Mouse (Mus musculus) hindbrain, embryonic 13.5 days (tissue): ENCODE data around the gene Rbm15. TPM values are rescaled to one million over a fixed set of nuclear protein-coding genes. Genes with fewer than 3 reads are reported as not detected.

Experiments used
- ATAC-seq: fragments of 200-750 bp; cut with Nextera tagmentation; 2 replicates; pipeline ENCODE4 v1.8.0; 2017; ENCODE audit warnings: moderate TSS enrichment; ENCODE audit not compliant: low FRiP score
- H3K27ac ChIP-seq: fragments of 300-500 bp; sonication (generic); 2 replicates; pipeline ENCODE4 v1.5.1; 2015; ENCODE audit warnings: inconsistent platforms, mild to moderate bottlenecking, moderate library complexity
- H3K27me3 ChIP-seq: fragments of 300-500 bp; sonication (generic); 2 replicates; pipeline ENCODE4 v1.6.1; 2015; ENCODE audit warnings: mild to moderate bottlenecking, inconsistent platforms
- H3K36me3 ChIP-seq: fragments of 300-500 bp; sonication (generic); 2 replicates; pipeline ENCODE4 v1.6.1; 2015; ENCODE audit warnings: mild to moderate bottlenecking, inconsistent platforms
- H3K4me1 ChIP-seq: fragments of 300-500 bp; sonication (generic); replicated peaks from 2 replicates; pipeline ENCODE4 v1.6.1; 2015; ENCODE audit warnings: inconsistent platforms
- H3K4me2 ChIP-seq: fragments of 300-500 bp; sonication (generic); 2 replicates; pipeline ENCODE4 v1.6.1; 2015; ENCODE audit warnings: inconsistent platforms, mild to moderate bottlenecking, moderate library complexity
- H3K4me3 ChIP-seq: fragments of 300-500 bp; sonication (generic); 2 replicates; pipeline ENCODE4 v1.5.1; 2015; ENCODE audit warnings: mild to moderate bottlenecking, inconsistent platforms
- H3K9ac ChIP-seq: fragments of 300-500 bp; sonication (generic); 2 replicates; pipeline ENCODE4 v1.6.1; 2015; ENCODE audit warnings: mild to moderate bottlenecking, inconsistent platforms
- H3K9me3 ChIP-seq: fragments of 300-500 bp; sonication (generic); 2 replicates; pipeline ENCODE4 v1.6.1; 2016; ENCODE audit warnings: inconsistent platforms
- WGBS: fragments of 180-500 bp; shearing (Covaris S2); methylation state at CpG from one replicate; pipeline ENCODE4 v1.1.7; 2015; 5-methylcytosine and 5-hydroxymethylcytosine counted together
- polyA plus RNA-seq: library from polyadenylated mRNA; unstranded; fragments of >200 nt; fragmentation: Nextera tagmentation; extraction: Ambion mirVana; gene quantifications from 2 replicates; pipeline ENCODE4 v1.2.1, GENCODE M21; 2015

The Rbm15 gene
- polyA plus RNA-seq, 1 experiment from 2014 or later, result 9.5 TPM

- H3K4me2 ChIP-seq, result no peak overlapping the region
- peaks cover 6% of the 10 kb centered on the region for H3K4me1 ChIP-seq
- H3K9ac ChIP-seq, result no peak overlapping the region
- ATAC-seq, result no peak
- 93% methylated on average over 6 of the region's 6 CpGs for WGBS
- H3K4me3 ChIP-seq, result no peak overlapping the region
- no peak overlapping the region for H3K27ac ChIP-seq
- peaks cover 34% of the 10 kb centered on the region for H3K27me3 ChIP-seq
- no peaks in the 10 kb centered on the region for H3K36me3 ChIP-seq
- no peaks in the 10 kb centered on the region for H3K9me3 ChIP-seq
Observed at GRCm38 (mm10) chr3:107355618-107356260, 22.3 kb upstream of the Rbm15 start.

- Histone ChIP-seq H3K4me1 (no peaks in the 10 kb centered on the region), H3K4me2 (no peak overlapping the region), H3K9ac (0 out of 2 replicates have a peak overlapping the region, but pooled peaks have one; percentile 43), H3K9me3 (no peaks in the 10 kb centered on the region), H3K27ac (no peak overlapping the region), H3K36me3 (no peaks in the 10 kb centered on the region), H3K4me3 (no peak overlapping the region), H3K27me3 (peaks cover 27% of the 10 kb centered on the region)
- WGBS, result 76% methylated on average over 3 of the region's 3 CpGs
- no peak for ATAC-seq
Observed at GRCm38 (mm10) chr3:107351706-107352105, 18.2 kb upstream of the Rbm15 start.

- Histone ChIP-seq H3K4me1 (0 out of 2 replicates have a peak, but pooled peaks cover 3% of the 10 kb centered on the region), H3K4me3 (no peak overlapping the region), H3K27me3 (peaks cover 12% of the 10 kb centered on the region; the same call in 1 of the 2 replicates), H3K36me3 (no peaks in the 10 kb centered on the region), H3K27ac (no peak overlapping the region), H3K4me2 (no peak overlapping the region), H3K9me3 (no peaks in the 10 kb centered on the region), H3K9ac (no peak overlapping the region)
- WGBS, result 72% methylated on average over 3 of the region's 3 CpGs
- no peak for ATAC-seq
Observed at GRCm38 (mm10) chr3:107349006-107349405, 15.5 kb upstream of the Rbm15 start.

DNA sequence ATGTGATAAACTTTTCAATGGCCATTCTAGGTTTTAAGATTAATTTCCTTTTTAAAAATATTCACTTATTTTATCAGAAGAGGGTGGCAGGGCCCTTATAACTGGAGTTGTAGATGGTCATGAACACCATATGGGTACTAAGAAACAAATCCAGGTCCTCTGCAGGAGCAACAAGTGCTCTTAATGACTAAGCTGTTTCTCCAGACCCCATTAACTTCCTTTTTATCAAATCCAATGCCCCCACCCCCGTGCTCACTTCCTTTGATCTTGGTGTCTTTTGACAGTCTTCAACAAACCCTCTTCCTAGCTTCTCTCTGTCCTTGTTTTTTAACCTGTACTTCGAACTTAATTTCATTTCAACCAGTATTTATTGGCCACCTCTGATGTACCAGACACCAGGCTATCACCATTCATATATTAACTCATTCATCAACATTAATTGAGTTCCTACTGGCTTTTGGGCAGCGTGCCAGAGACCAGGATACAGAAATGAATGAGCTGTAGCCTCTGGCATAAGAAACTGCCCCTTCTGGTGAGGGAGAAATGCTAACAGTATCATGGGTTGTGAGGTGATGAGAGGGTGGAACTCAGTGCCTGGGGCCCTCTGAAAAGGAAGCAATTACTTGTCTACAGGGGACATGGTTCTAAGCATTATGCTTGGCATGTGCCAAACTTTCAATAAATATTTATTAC, 11.7 kb upstream of the Rbm15 start:
- 38% methylated on average over 3 of the region's 3 CpGs for whole genome bisulfite sequencing
- peak; percentile 52; the same call in 1 of the 2 replicates for ATAC-seq

GRCm38 (mm10) chr3:107343971-107344370, 10.5 kb upstream of the Rbm15 start:
- H3K9me3 ChIP-seq, result no peaks in the 10 kb centered on the region
- 0 out of 2 replicates have a peak, but pooled peaks cover 3% of the 10 kb centered on the region for H3K4me1 ChIP-seq
- H3K4me2 ChIP-seq, result no peak overlapping the region
- no peak overlapping the region for H3K27ac ChIP-seq
- no peak for ATAC-seq
- no peak overlapping the region for H3K4me3 ChIP-seq
- H3K36me3 ChIP-seq, result no peaks in the 10 kb centered on the region
- H3K9ac ChIP-seq, result no peak overlapping the region
- 64% methylated on average over 3 of the region's 3 CpGs for WGBS
- H3K27me3 ChIP-seq, result 0 out of 2 replicates have a peak, but pooled peaks cover 6% of the 10 kb centered on the region

More for the DNA sequence above, 11.7 kb upstream of the Rbm15 start:
- Histone ChIP-seq H3K4me2 (no peak overlapping the region), H3K9ac (no peak overlapping the region), H3K27ac (no peak overlapping the region), H3K27me3 (0 out of 2 replicates have a peak, but pooled peaks cover 6% of the 10 kb centered on the region), H3K36me3 (no peaks in the 10 kb centered on the region), H3K4me1 (0 out of 2 replicates have a peak, but pooled peaks cover 3% of the 10 kb centered on the region), H3K4me3 (no peak overlapping the region), H3K9me3 (no peaks in the 10 kb centered on the region)

- peaks cover 31% of the 10 kb centered on the region for H3K4me1 ChIP-seq
- peak overlapping the region; percentile 88 for H3K9ac ChIP-seq
- no peaks in the 10 kb centered on the region for H3K9me3 ChIP-seq
- WGBS, result 12% methylated on average over 12 of the region's 12 CpGs
- H3K27ac ChIP-seq, result peak overlapping the region; percentile 93
- peaks cover 14% of the 10 kb centered on the region for H3K36me3 ChIP-seq
- peak overlapping the region; percentile 72 for H3K4me2 ChIP-seq
- peak overlapping the region; percentile 84 for H3K4me3 ChIP-seq
- ATAC-seq, result no peak
- no peaks in the 10 kb centered on the region for H3K27me3 ChIP-seq
Observed at GRCm38 (mm10) chr3:107334202-107334934, 895 bp upstream of the Rbm15 start.

GRCm38 (mm10) chr3:107332960-107333380, 503 bp downstream of the Rbm15 start:
- Histone ChIP-seq H3K4me1 (peaks cover 31% of the 10 kb centered on the region), H3K36me3 (peaks cover 14% of the 10 kb centered on the region), H3K9ac (peak overlapping the region; percentile 88), H3K27ac (peak overlapping the region; percentile 93), H3K27me3 (no peaks in the 10 kb centered on the region), H3K4me2 (peak overlapping the region; percentile 92; the same call in 1 of the 2 replicates), H3K4me3 (peak overlapping the region; percentile 92), H3K9me3 (no peaks in the 10 kb centered on the region)
- ATAC-seq, result peak; percentile 98
- WGBS, result under 1% methylated on average over 37 of the region's 37 CpGs

- WGBS, result under 1% methylated on average over 75 of the region's 75 CpGs
- Histone ChIP-seq H3K4me1 (peaks cover 31% of the 10 kb centered on the region), H3K4me3 (peak overlapping the region; percentile 92), H3K9me3 (no peaks in the 10 kb centered on the region), H3K27ac (peak overlapping the region; percentile 92), H3K36me3 (peaks cover 14% of the 10 kb centered on the region), H3K27me3 (no peaks in the 10 kb centered on the region), H3K4me2 (peak overlapping the region; percentile 92), H3K9ac (peak overlapping the region; percentile 87)
- ATAC-seq, result peak; percentile 8; the same call in 1 of the 2 replicates
Observed at GRCm38 (mm10) chr3:107332127-107332959, 1.1 kb downstream of the Rbm15 start.

DNA sequence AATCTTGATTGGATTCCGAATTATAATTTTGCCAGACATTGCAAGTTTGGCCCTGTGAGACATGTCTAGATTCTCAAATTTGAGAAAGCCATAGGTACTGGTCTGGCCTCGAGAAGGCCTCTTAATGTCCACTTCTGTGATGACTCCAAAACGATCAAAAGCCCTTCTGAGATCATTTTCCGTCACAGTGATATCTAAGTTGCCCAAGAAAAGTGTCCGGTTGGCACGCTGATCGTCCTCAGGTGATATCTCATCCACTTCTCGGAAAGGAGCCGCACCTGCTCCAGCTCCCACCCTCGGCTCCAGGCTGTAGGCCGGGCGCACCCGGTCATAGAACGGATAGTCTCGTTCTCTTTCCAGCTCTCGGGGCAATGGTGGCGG, 1.7 kb downstream of the Rbm15 start:
- Histone ChIP-seq H3K4me3 (peak overlapping the region; percentile 92), H3K36me3 (peaks cover 14% of the 10 kb centered on the region), H3K4me2 (peak overlapping the region; percentile 92), H3K9me3 (no peaks in the 10 kb centered on the region), H3K27ac (peak overlapping the region; percentile 92), H3K9ac (peak overlapping the region; percentile 87), H3K4me1 (peaks cover 31% of the 10 kb centered on the region), H3K27me3 (no peaks in the 10 kb centered on the region)
- no peak for ATAC-seq
- WGBS, result 23% methylated on average over 17 of the region's 17 CpGs

DNA sequence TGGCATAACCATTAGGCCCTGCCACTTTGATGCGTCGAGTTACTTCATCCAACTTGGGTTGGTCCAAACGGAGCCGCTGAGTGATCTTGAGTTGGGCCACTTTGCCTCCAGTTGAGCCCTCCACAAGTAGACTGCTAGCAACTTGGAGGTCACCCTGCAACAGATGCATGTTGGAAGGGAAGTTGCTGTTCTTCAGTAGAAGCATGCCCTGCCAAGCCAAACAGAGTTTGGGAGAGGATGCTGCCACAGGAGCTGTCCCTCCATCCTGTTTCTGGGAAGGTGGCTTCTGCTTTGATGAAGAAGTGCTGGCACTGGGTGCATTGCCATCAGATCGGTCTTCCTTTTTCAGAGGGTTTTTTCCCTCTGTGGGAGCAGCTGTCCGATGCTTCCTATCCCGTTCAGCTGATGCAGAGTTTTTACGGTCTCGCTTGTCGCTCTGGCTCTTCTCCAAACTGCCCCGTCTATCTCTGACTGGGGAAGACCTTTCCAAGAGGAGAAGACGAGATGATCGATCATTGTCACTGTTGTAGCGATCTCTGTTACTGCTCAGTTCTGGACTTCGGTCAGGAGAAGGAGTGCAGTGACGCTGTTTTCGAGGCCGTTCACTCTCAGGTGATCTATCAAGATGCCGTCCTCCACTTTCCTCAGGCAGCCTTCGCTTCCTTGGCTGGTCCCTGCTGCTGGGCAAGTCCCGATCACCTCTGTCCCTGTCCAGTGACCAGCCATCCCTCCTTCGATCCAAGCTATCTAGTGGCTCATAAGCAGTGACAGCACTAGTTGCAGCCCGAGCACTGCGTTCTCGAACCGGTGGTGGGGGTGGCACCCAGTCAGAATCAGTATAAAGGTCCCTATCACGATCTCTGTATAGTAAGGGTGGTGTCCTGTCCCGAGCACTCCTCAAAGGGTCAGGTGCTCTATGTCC, 2.7 kb downstream of the Rbm15 start:
- Histone ChIP-seq H3K4me1 (peaks cover 35% of the 10 kb centered on the region), H3K9ac (peak overlapping the region; percentile 87), H3K27ac (no peak overlapping the region), H3K9me3 (no peaks in the 10 kb centered on the region), H3K27me3 (no peaks in the 10 kb centered on the region), H3K36me3 (peaks cover 16% of the 10 kb centered on the region), H3K4me3 (peak overlapping the region; percentile 92), H3K4me2 (peak overlapping the region; percentile 92)
- ATAC-seq, result no peak
- WGBS, result 74% methylated on average over 28 of the region's 28 CpGs

DNA sequence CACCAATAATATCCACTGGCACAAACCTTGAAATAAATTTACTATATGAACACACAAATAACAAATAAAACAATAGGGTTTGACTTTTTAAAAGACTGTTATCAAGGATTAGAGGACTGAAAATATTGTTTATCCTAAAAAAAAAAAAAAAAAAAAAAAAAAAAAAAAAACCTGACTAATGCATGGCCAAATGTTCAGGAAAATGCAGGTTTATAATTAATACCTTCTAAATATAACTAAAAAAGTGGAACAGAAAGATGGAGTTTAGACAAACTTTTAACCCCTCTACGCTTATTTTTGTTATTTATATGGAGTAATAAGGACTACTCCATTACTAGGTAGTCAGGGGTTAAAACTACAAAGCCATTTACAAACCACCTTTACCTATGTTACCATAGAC, 7.0 kb downstream of the Rbm15 start:
- ATAC-seq, result no peak
- no peak overlapping the region for H3K27ac ChIP-seq
- 94% methylated on average over 1 of the region's 1 CpGs for WGBS
- no peak overlapping the region for H3K4me3 ChIP-seq
- H3K27me3 ChIP-seq, result no peaks in the 10 kb centered on the region
- H3K36me3 ChIP-seq, result peaks cover 26% of the 10 kb centered on the region
- no peak overlapping the region for H3K4me2 ChIP-seq
- no peak overlapping the region for H3K9ac ChIP-seq
- no peaks in the 10 kb centered on the region for H3K9me3 ChIP-seq
- peaks cover 55% of the 10 kb centered on the region for H3K4me1 ChIP-seq
